Mouse (Mus musculus): Measurements from ENCODE around the gene Ankrd33.

The Ankrd33 gene

GRCm38 (mm10) chr15:101146100-101146965 is 30.8 kb downstream of the Ankrd33 start:
- WGBS, result 47% methylated on average over 15 of the region's 15 CpGs

DNA sequence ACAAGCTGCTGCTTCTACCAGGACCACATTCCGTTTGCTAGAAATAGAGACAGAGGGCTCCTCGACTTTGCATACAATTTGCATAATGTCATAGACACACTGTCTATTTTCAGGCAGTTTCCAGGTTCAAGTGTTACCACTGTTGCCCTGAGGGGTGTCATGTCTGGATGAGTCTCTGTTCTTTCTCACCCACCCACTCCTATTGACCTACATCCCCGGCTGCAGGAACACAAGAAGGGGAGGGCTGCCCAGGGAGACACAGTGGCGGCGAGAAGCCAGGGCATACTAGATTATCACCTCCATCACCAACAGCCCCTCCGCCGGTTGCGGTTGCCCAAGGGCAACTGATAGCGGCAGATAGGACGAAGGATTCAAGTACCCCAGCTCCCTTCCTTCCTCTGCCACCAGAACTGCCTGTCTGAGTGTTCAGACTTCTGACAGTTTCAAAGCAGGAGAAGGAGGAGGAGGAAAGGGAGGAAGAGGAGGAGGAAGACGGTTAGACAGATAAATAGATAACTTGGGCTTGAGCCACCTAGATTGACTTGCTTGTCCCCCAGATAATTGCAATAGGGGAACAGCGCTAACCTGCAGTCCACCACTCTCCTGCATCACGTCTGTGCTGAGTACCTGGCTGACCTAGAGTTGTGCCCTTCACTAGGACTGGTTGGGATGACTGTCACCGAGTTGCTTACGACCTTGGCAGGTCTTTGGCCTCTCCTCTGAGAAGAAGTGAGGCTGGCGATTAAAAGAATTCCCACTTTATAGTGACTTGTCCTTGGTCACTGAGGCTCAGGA is 31.8 kb downstream of the Ankrd33 start:
- WGBS, result 50% methylated on average over 16 of the region's 16 CpGs

DNA sequence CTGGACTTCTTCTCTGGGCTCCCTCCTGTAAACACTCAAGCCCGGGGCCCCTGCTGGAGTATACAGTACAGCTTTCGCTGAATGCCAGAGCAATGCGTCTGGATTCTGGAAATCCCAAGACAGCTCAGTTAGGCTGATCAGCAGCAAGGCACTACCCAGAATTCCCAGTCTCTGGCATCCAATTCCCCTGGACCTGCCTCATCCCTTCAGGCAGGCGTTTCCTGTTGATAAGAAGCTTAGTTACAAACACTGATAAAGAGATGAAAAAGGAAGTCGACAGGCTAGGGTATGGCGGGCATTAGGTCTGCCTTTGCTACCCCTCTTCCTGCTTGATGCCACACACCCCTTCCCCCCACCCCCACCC is 32.3 kb downstream of the Ankrd33 start:
- 42% methylated on average over 6 of the region's 6 CpGs for WGBS

- 54% methylated on average over 6 of the region's 6 CpGs for WGBS
These were observed 33.0 kb downstream of the Ankrd33 start for GRCm38 (mm10) chr15:101148604-101149003.

- WGBS, result 65% methylated on average over 9 of the region's 9 CpGs
These were observed 36.1 kb downstream of the Ankrd33 start for GRCm38 (mm10) chr15:101151409-101152261.

DNA sequence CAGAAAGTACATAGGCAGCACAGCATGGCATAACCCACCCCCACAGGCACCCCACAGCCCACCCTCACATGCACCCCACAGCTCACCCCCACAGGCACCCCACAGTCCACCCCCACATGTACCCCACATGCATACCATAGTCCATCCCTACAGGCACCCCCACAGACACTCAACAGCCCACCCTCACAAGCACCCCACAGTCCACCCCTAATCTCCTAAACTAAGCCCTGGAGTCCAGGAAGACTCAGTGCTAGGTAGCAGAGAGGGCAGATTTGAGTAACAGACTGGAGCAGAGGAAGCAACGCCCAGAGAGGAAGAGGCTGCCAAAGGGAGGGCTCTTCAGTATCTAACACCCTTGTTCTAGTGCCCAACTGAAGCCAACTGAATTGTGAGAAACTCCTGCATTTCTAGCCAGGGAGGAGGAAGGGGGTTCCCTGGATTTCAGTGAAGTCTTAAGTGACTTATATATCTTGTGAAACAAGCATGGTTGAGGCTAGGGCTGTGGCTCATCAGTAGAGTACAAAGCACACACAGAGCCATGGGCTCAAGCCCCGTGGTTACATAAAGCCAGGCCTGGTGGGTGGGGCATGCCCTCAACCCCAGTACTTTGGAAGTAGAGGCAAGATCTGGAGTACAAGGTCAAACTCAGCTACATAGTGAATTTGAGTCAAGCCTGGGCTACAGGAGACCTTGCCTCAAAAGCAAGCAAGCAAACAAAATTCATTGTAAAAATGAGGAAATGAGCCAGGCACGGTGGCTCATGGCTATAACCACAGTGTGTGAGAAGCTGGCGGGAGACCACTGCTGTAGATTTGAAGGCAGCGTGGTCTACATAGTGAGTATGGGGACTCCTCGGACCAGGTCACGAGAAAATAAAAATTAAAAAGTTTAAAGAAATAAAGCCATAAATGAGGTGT is 39.4 kb downstream of the Ankrd33 start:
- WGBS, result 76% methylated on average over 7 of the region's 7 CpGs

GRCm38 (mm10) chr15:101160128-101160527 is 44.6 kb downstream of the Ankrd33 start:
- WGBS, result 19% methylated on average over 1 of the region's 1 CpGs

DNA sequence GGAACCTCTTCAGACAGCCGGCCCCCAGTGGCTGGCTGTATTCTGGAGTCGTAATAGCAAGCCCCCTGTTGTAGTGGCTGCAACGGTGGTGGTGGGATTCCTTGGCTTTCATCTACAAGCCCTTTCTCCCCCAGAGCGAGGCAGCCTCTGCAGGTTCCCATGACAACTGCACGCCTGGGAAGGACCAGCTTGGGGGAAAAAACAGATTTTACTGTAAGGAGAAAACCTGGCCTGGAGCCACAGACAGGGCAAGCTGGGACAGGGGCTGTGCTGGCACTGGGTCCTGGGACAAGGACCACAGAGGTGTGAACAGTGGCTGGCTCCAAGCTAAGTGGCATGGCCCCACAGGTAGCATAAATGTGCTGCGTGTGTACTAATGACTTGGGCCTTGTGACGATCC is 45.0 kb downstream of the Ankrd33 start:
- 26% methylated on average over 7 of the region's 7 CpGs for WGBS

- 77% methylated on average over 7 of the region's 7 CpGs for WGBS
These were observed 46.0 kb downstream of the Ankrd33 start for GRCm38 (mm10) chr15:101161534-101161933.

DNA sequence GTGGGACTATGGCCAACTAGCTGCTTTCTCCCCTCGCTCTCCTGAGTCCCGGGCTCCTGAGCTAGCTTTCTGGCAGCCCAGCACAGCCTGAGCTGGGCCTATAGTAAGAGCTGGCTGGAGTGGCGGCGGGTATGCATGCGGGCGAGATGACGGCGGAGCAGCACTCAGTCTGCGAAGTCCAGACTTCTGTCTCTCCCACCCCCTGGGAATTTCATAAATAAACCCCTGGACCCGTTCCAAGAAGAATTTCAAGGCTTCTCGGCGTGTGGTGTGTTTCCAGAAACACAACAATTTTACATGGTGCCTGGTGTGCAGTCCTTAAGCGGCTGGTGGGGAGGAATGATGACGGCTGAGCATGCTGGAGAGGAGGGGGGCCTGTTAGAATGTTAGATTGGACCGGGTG is 47.5 kb downstream of the Ankrd33 start:
- WGBS, result 24% methylated on average over 15 of the region's 15 CpGs

GRCm38 (mm10) chr15:101163854-101164253 is 48.3 kb downstream of the Ankrd33 start:
- WGBS, result 58% methylated on average over 5 of the region's 5 CpGs

GRCm38 (mm10) chr15:101164291-101164690 is 48.7 kb downstream of the Ankrd33 start:
- WGBS, result 60% methylated on average over 5 of the region's 5 CpGs

DNA sequence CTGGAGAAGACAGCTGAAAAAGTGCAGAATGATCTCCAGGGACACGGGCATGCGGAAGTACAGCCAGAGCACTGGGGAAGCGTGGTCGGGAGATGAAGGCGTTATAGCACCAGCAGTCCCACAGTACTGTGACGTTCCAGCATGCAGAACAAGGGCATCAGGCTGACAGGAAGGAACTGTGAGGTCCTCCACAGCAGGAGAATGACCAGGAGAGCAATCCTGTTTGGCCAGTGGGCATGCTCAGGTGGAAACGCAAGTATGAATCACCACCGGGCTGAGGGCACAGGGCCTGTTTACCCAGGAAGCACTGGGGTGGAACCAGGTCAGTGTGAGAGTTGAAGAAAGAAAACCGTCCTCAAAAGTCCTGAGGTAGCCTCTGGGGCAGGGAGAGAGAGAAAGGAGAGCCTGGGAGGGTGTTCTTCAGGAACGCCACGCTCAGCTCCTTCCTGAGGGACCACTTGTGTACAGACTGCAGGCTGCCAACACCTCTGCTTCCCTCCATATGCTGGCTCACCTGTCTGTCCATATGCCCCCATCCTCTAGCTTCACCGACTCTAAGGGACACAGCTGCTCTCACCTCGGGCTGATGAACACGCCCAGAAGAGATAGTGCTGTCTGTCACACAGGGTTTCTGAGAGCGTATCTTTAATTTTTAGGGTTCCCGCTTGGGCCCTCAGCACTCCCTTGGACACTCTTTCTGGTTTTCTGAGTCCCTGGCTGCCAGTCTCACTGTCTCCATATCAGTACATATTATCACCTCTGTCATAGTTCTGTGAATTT is 50.3 kb downstream of the Ankrd33 start:
- WGBS, result 71% methylated on average over 16 of the region's 16 CpGs

- 78% methylated on average over 11 of the region's 11 CpGs for WGBS
These were observed 52.0 kb downstream of the Ankrd33 start for GRCm38 (mm10) chr15:101167553-101167952.

Data from cerebral cortex, adult 2 months (tissue).